Mouse (Mus musculus): ENCODE data around the gene Slc22a6. TPM values are rescaled to one million over a fixed set of nuclear protein-coding genes. Genes with fewer than 3 reads are reported as not detected.

The Slc22a6 gene
- polyA plus RNA-seq (2012; ENCODE audit: insufficient read depth, low replicate concordance) = not detected in 2 replicates

DNA sequence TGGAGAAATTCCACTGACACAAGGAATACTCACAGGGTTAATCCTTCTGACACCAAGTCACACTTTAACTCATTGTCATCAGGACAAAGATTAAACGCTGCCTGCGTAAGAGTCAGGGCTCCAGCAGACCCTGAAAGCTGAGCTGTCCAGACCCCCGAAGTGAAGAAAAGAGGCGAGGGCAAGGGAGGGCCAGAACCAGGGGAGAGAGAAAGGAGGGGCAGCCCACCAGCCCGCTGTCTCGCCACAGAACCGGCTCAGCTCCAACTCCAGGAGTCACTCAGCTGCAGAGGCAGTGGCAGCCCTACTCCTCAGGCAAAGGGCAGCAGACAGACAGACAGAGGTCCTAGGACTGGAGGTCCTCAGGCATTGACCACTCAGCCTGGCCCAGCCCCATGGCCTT is at the start of gene Slc22a6:
Slc22a6 (plus strand) TSS at position 136 of the 400 bp plus-strand sequence.
- Histone ChIP-seq H3K36me3 (replicated peaks; ENCODE audit: low read length) (no peaks in the 10 kb centered on the region), H3K4me3 (replicated peaks) (no peak within 1 kb of the TSS), H3K4me1 (no peaks in the 10 kb centered on the region), H3K9me3 (peaks cover 3% of the 10 kb centered on the region; the same call in 1 of the 2 replicates), H3K27me3 (replicated peaks) (peaks cover 42% of the 10 kb centered on the region)
- TF ChIP-seq FLI1 (IDR thresholded peaks at IDR 0.05; ENCODE audit: low read length) = no peak
- no peak for TF ChIP-seq GATA1 (IDR thresholded peaks at IDR 0.05; ENCODE audit: borderline replicate concordance, low read length)

DNA sequence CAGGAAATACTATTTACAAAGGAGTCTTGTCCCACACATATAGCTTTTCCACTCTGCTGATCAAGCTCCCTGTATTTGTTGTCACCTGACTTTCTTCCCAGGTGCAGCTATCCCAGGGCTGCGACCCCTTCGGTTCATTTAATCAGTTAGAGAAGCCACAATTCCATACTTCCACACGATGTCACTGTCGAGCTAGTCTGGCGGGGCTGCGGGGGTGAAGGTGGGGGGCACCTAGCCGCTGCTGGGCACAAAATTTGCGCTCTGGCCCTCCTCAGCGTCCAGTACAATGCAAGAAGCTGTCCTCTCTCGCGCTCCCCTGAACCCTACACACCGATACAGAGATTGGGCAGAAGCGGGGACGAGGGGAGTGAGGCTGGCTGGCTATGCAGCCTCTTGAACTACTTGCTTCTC is 48.4 kb upstream of the Slc22a6 start:
- no peaks in the 10 kb centered on the region for H3K9me3 ChIP-seq
- no peak for TF ChIP-seq FLI1 (IDR thresholded peaks at IDR 0.05; ENCODE audit: low read length)
- TF ChIP-seq GATA1 (IDR thresholded peaks at IDR 0.05; ENCODE audit: borderline replicate concordance, low read length) = no peak
- H3K4me1 ChIP-seq = peaks cover 31% of the 10 kb centered on the region
- peak overlapping the region; percentile 8 for H3K4me3 ChIP-seq (replicated peaks)
- peaks cover 7% of the 10 kb centered on the region for H3K27me3 ChIP-seq (replicated peaks)
- no peaks in the 10 kb centered on the region for H3K36me3 ChIP-seq (replicated peaks; ENCODE audit: low read length)

DNA sequence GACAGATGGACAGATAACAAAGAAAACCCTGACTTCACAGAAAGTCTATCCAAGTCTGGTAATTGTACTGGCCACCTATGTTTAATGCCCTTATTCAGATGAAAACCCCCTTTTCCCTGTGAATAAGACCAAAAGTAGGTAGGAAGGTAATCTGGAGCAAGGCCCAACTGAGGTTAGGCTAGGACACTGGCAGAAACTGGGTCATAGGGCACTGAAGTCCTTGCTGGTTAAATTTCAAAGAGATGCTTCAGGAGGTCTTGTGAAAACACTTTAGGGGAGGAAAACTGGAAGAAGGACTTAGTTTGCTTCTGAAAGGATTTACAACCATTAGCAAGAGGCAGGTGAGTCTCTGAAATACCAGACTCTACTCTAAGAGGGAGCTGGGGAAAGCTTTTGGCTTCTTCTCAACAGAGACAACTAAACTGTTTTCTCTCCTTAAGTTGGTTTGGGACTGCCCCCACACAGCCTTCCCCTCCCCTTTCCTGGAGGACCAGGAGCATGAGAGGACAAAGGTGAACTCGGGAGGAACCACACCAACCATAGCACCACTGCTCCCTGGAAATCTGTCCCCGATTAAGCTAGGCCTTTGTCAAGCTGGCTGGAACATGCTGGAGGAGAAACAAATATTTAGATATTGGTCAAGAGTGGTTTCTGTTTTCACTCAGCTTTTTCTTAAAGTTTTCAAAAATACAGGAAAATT is 47.3 kb upstream of the Slc22a6 start:
- Histone ChIP-seq H3K4me1 (peaks cover 22% of the 10 kb centered on the region), H3K9me3 (no peaks in the 10 kb centered on the region), H3K27me3 (replicated peaks) (peaks cover 7% of the 10 kb centered on the region), H3K36me3 (replicated peaks; ENCODE audit: low read length) (no peaks in the 10 kb centered on the region), H3K4me3 (replicated peaks) (no peak overlapping the region)
- TF ChIP-seq GATA1 (IDR thresholded peaks at IDR 0.05; ENCODE audit: borderline replicate concordance, low read length) (no peak), FLI1 (IDR thresholded peaks at IDR 0.05; ENCODE audit: low read length) (no peak)

DNA sequence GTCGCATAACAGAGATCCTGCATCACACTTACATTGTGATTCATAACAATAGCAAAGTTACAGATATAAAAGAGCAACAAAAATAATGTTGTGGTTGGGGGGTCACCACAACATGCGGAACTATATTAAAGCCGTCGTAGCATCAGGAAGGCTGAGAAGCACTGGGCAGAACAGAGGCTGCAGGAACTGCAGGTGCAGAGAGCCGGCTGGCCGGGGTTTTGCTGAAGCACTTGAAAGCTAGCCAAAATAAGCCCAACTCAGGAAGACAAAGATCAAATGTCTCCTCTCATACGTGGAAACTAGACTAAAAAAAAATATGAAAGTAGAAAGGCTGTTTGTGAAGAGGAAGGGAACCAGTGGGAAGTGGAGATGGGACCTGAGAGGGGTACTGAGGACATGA is 46.1 kb upstream of the Slc22a6 start:
- no peak for TF ChIP-seq GATA1 (IDR thresholded peaks at IDR 0.05; ENCODE audit: borderline replicate concordance, low read length)
- TF ChIP-seq FLI1 (IDR thresholded peaks at IDR 0.05; ENCODE audit: low read length) = no peak
- Histone ChIP-seq H3K4me1 (peaks cover 22% of the 10 kb centered on the region), H3K27me3 (replicated peaks) (peaks cover 7% of the 10 kb centered on the region), H3K9me3 (no peaks in the 10 kb centered on the region), H3K4me3 (replicated peaks) (no peak overlapping the region), H3K36me3 (replicated peaks; ENCODE audit: low read length) (no peaks in the 10 kb centered on the region)

DNA sequence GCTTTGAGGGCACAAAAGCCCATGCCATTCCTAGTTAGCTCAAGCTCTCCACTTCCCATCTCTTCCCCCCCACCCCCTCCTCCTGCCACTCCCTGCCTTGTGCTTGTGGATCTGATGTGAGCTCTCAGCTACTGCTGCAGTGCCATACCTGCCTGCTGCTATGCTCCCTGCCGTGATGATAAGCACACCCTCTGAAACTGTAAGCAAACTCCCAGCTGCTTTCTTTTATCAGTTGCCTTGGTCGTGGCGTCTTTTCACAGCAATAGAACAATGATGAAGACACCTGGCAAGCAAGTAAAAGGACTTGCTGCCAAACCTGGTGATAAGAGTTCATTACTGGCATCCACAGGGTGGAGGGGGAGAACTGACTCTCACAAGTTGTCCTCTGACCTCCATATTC is 45.4 kb upstream of the Slc22a6 start:
- H3K4me1 ChIP-seq = peaks cover 19% of the 10 kb centered on the region
- no peaks in the 10 kb centered on the region for H3K9me3 ChIP-seq
- no peak overlapping the region for H3K4me3 ChIP-seq (replicated peaks)
- TF ChIP-seq FLI1 (IDR thresholded peaks at IDR 0.05; ENCODE audit: low read length) (no peak), GATA1 (IDR thresholded peaks at IDR 0.05; ENCODE audit: borderline replicate concordance, low read length) (no peak)
- H3K27me3 ChIP-seq (replicated peaks) = peaks cover 7% of the 10 kb centered on the region
- H3K36me3 ChIP-seq (replicated peaks; ENCODE audit: low read length) = no peaks in the 10 kb centered on the region

DNA sequence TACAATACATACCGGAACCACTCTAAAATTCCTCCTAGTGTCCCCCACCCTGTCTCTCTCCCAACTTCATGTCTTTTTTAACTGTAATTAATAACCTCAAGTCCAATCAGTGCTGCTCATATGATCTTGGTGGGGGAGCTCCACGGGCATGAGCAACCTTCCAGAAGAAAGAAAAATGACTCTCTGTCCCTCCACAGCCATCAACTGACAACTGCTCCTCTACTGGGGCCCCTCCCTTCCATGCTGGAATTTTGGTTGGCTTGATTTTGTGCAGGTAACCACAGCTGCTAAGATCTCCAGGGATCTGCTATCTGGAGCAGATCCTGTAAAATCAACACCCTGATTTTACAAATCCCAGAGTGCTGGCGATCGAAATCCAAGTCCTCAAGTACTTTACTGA is 40.4 kb upstream of the Slc22a6 start:
- Histone ChIP-seq H3K4me1 (peaks cover 8% of the 10 kb centered on the region), H3K9me3 (no peaks in the 10 kb centered on the region), H3K36me3 (replicated peaks; ENCODE audit: low read length) (no peaks in the 10 kb centered on the region), H3K27me3 (replicated peaks) (peaks cover 12% of the 10 kb centered on the region), H3K4me3 (replicated peaks) (no peak overlapping the region)
- no peak for TF ChIP-seq GATA1 (IDR thresholded peaks at IDR 0.05; ENCODE audit: borderline replicate concordance, low read length)
- TF ChIP-seq FLI1 (IDR thresholded peaks at IDR 0.05; ENCODE audit: low read length) = no peak

DNA sequence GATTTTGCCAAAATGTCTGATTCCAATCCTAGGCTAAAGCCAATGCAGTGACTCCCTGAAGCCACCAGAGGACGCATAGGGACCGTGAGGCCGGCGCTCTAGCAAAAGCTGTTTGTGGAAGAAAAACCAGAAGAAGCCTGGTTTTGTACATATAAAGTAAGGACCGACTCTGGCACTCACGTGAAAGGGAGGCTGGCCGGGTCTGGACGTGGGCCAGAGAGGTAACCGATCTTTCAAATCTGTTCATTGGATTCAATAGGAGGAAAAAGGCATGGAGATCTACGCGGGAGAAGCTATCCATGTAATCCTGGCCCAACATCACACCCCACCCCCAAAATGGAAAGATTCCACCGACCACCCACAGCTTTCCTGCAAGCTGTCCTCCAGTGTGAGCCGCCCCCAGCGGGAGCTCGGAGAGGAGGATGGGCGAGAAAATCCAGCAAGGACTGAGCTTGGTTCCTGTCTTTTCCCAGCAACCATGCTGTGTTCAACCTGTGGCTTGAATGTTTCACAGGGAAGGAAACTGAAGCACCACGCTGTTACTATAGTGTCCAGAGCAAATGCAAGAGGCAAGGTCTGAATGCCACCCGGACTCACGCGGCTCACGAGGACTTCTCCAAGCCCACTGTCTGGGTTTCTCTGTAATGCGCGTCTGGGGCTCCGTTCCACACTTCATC is 39.4 kb upstream of the Slc22a6 start:
- no peaks in the 10 kb centered on the region for H3K9me3 ChIP-seq
- H3K36me3 ChIP-seq (replicated peaks; ENCODE audit: low read length) = no peaks in the 10 kb centered on the region
- peaks cover 8% of the 10 kb centered on the region for H3K4me1 ChIP-seq
- peak overlapping the region; percentile 77 for H3K4me3 ChIP-seq (replicated peaks)
- TF ChIP-seq FLI1 (IDR thresholded peaks at IDR 0.05; ENCODE audit: low read length) (no peak), GATA1 (IDR thresholded peaks at IDR 0.05; ENCODE audit: borderline replicate concordance, low read length) (no peak)
- H3K27me3 ChIP-seq (replicated peaks) = peaks cover 9% of the 10 kb centered on the region

DNA sequence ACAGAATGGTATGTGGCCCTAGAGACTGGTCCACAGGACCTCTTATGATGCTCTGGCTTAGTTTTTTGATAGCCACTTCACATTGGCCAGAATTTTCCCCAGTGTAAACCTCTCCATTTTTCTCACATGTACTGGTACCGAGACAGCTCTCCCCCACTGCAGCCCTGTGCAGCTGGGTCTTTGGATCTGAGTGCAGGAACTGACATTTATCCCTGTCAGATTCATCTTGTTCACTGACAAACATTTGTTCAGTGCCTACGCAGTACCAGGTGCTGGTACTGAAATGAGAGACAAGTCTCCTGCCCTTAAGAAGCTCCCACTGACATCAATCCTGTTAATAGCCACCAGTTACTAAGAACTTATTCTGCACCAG is 38.9 kb upstream of the Slc22a6 start:
- H3K4me1 ChIP-seq = peaks cover 8% of the 10 kb centered on the region
- H3K4me3 ChIP-seq (replicated peaks) = no peak overlapping the region
- H3K36me3 ChIP-seq (replicated peaks; ENCODE audit: low read length) = no peaks in the 10 kb centered on the region
- H3K27me3 ChIP-seq (replicated peaks) = peaks cover 11% of the 10 kb centered on the region
- TF ChIP-seq FLI1 (IDR thresholded peaks at IDR 0.05; ENCODE audit: low read length) = no peak
- TF ChIP-seq GATA1 (IDR thresholded peaks at IDR 0.05; ENCODE audit: borderline replicate concordance, low read length) = no peak
- H3K9me3 ChIP-seq = no peaks in the 10 kb centered on the region

DNA sequence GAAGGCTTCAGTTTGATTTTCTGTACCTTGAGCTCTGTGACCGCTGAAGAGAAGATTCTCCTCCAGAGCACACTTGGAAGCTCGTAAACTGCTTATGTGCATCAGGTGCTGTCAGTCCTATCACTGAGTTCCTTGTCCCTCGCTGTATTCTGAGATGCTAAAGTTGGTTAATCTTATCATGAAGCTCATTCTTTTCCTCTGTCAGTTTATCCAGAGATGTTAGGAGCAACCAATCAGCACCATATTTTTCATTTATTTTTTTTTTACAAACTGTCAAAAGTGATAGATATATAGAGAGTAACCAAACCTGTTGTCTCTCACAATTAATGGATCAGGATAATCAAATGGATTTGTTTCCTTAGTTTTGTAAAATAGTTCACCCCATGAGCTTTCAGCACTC is 32.5 kb upstream of the Slc22a6 start:
- no peak overlapping the region for H3K4me3 ChIP-seq (replicated peaks)
- peaks cover 13% of the 10 kb centered on the region for H3K4me1 ChIP-seq
- TF ChIP-seq FLI1 (IDR thresholded peaks at IDR 0.05; ENCODE audit: low read length) (no peak), GATA1 (IDR thresholded peaks at IDR 0.05; ENCODE audit: borderline replicate concordance, low read length) (no peak)
- no peaks in the 10 kb centered on the region for H3K9me3 ChIP-seq
- peaks cover 2% of the 10 kb centered on the region for H3K27me3 ChIP-seq (replicated peaks)
- no peaks in the 10 kb centered on the region for H3K36me3 ChIP-seq (replicated peaks; ENCODE audit: low read length)

DNA sequence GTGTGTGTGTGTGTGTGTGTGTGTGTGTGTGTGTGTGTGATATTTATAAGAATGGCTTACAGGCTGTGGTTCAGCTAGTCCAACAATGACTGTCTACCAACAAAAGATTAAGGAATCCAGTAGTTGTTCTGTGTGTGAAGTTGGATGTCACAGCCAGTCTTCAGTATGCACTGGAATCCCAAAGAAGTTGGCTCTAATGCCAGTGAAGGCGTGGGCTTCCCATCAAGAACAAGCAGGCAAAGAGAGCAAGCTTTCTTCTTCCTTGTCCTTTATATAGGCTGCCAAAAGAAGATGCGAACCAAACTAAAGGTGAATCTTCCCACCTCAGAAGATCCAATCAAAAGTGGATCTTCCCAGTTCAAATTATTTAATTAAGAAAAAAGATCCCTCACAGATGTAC is 31.9 kb upstream of the Slc22a6 start:
- Histone ChIP-seq H3K9me3 (no peaks in the 10 kb centered on the region), H3K4me1 (peaks cover 15% of the 10 kb centered on the region), H3K36me3 (replicated peaks; ENCODE audit: low read length) (no peaks in the 10 kb centered on the region), H3K4me3 (replicated peaks) (no peak overlapping the region), H3K27me3 (replicated peaks) (peaks cover 2% of the 10 kb centered on the region)
- no peak for TF ChIP-seq FLI1 (IDR thresholded peaks at IDR 0.05; ENCODE audit: low read length)
- TF ChIP-seq GATA1 (IDR thresholded peaks at IDR 0.05; ENCODE audit: borderline replicate concordance, low read length) = no peak
